Mouse (Mus musculus) layer of hippocampus, adult 2 months (tissue): ENCODE data around the gene Olfr1458. TPM values are rescaled to one million over a fixed set of nuclear protein-coding genes. Genes with fewer than 3 reads are reported as not detected.

Experiments used
- DNase-seq, 2 experiments: peaks; one replicate each; pipeline ENCODE4 v3.0.0; 2022; ENCODE audit warnings: low spot score in 2 of 2
- H3K27ac ChIP-seq: fragments of 200-600 bp; 2 replicates; pipeline ENCODE4 v1.8.1; 2022
- H3K4me3 ChIP-seq: fragments of 200-600 bp; 2 replicates; pipeline ENCODE4 v1.8.1; 2022; ENCODE audit warnings: mild to moderate bottlenecking
- CTCF ChIP-seq: fragments of 200-600 bp; conservative IDR thresholded peaks from 2 replicates; pipeline ENCODE4 v1.8.1; 2022; ENCODE audit warnings: antibody characterized with exemption, mild to moderate bottlenecking, moderate library complexity
- long read RNA-seq, 2 experiments: library from polyadenylated mRNA; stranded (forward); transcript quantifications; one replicate each; pipeline ENCODE4 v2.0.0; 2021; ENCODE audit warnings: borderline mapping rate in 2 of 2
- total RNA-seq, 2 experiments: library from RNA; stranded (reverse); gene quantifications; 2 replicates each; pipeline ENCODE4 v1.2.3; 2021

Olfr1458 gene
- total RNA-seq: not detected
- long read RNA-seq, experiment 1: 0 reads
- long read RNA-seq, experiment 2: 0 reads

DNA sequence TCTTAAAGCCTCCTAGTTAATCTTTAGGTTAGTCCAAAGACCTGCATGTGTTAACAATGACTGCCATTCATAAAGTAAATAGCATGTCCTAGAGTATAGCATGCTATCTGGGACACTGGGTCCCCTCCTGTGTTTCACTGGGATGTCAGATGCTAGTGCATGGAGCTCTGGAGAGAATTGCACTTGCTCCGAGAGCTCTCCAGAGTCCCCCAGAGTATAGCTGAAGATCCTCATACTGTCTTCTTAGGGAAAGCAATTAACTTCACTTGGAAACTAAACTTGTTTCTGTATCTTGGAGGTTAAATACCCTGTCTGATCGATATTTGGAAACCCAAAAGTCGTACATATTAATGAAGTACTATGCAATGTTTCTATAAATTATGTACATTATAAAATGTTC is at the start of gene Olfr1458:
Olfr1458 (minus strand) TSS at position 101 of the 400 bp plus-strand sequence.
- no peak for DNase-seq

DNA sequence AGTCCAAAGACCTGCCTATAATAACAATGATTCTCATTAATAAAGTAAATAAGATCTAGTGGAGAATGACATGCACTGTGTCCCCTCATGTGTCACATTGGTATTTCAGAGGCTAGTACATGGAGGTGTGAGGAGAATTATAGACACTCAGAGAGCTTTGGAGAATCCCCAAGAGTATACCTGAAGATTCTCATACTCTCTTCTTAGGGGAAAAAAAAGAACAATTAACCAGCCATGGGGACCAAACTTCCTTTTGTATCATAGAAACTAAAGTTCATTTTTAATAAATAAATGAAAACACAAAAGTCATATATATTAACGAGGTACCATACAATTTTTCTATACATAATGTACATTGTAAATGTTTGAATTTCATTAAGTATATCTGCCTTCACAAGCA is 42.9 kb upstream of the Olfr1458 start, which contains the start of gene Olfr1459:
Olfr1459 (minus strand) TSS at position 101 of the 400 bp plus-strand sequence.
- no peak for DNase-seq
- no peak within 1 kb of the TSS for H3K27ac ChIP-seq
- TF ChIP-seq CTCF: no peak
- H3K4me3 ChIP-seq: no peak within 1 kb of the TSS

More for the DNA sequence above, at the start of gene Olfr1458:
- no peak for TF ChIP-seq CTCF
- Histone ChIP-seq H3K4me3 (no peak within 1 kb of the TSS), H3K27ac (no peak within 1 kb of the TSS)

DNA sequence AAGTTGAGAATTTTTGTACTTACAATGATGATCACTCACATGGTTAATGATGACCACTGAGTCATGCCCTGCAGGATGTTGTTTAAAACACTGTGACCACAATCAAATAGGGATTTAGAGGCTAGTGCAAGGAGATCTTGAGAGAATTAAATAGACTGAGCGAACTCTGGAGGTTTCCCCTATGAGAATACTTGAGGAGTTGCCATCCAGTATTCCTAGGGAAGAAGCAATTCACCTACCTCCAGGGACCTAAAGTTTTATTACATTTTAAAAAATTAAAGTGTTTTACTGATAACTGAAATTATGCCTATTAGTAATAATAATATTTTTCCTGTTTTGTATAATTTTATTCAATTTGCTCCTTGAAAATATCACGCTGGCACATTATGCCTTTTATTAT is 8.8 kb downstream of the Olfr1458 start, which contains the start of gene Olfr1457:
Olfr1457 (minus strand) TSS at position 101 of the 400 bp plus-strand sequence.
- no peak for TF ChIP-seq CTCF
- DNase-seq: no peak
- Histone ChIP-seq H3K27ac (no peak within 1 kb of the TSS), H3K4me3 (no peak within 1 kb of the TSS)

DNA sequence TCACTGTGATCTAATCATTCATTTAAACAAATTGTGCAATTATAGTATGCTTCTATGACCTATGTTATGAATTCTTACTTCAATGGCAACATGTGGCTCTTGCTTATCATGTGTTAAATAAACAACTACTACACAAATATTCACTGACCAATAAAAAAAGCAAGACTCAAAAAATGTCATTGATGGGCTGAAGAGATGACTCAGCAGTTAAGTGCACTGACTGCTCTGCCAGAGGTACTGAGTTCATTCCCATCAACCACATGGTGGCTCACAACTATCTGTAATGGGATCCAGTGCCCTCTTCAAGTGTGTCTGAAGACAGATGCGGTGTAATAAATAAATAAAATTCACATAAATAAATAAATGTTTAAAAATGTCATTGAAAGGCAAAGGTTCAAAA is 12.7 kb downstream of the Olfr1458 start:
- H3K27ac ChIP-seq: no peak overlapping the region
- no peak for TF ChIP-seq CTCF
- DNase-seq: no peak
- no peak overlapping the region for H3K4me3 ChIP-seq

DNA sequence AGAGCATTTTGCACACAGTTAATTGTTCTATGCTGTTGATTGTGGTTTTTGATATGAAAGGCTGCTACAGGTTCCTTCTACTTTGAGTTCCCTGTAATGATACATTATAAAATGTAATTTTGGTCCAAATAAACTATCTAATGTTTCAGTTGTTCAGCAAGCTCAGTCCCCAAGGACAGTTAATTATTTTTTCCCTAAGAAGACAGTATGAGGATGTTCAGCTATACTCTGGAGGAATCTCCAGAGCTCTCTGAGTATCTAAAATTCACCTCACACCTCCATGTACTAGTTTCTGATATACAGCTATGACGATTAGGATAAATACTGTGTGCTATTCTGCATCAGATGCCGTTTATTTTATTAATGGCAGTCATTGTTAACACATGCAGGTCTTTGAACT is 46.3 kb downstream of the Olfr1458 start, which contains the start of gene Olfr1454:
Olfr1454 (plus strand) TSS at position 301 of the 400 bp plus-strand sequence.
- no peak for DNase-seq
- no peak for TF ChIP-seq CTCF
- Histone ChIP-seq H3K4me3 (no peak within 1 kb of the TSS), H3K27ac (no peak within 1 kb of the TSS)

Other genes with a start within 250 kb of the Olfr1458 start
- gene Olfr1444, start 249.5 kb downstream of the Olfr1458 start, total RNA-seq: not detected
- not detected for gene Olfr1445, start 222.9 kb downstream of the Olfr1458 start, total RNA-seq
- not detected for gene Olfr1446, start 213.3 kb downstream of the Olfr1458 start, total RNA-seq
- gene Olfr1447, start 203.0 kb downstream of the Olfr1458 start, total RNA-seq: not detected
- not detected for gene Olfr1448, start 182.4 kb downstream of the Olfr1458 start, total RNA-seq
- not detected for gene Olfr1449, start 175.9 kb downstream of the Olfr1458 start, total RNA-seq
- not detected for gene Olfr1450, start 156.5 kb downstream of the Olfr1458 start, total RNA-seq
- gene Olfr1451, start 111.8 kb downstream of the Olfr1458 start, total RNA-seq: not detected
- not detected for gene Olfr1453, start 78.4 kb downstream of the Olfr1458 start, total RNA-seq
- gene Olfr1454, start 46.2 kb downstream of the Olfr1458 start, total RNA-seq: not detected
- gene Olfr1457, start 8.9 kb downstream of the Olfr1458 start, total RNA-seq: not detected
- gene Olfr1459, start 42.8 kb upstream of the Olfr1458 start, total RNA-seq: under 1 TPM; 0.12 to 0.26 TPM
- gene Olfr1461, start 56.2 kb upstream of the Olfr1458 start, total RNA-seq: not detected
- gene Olfr1462, start 79.0 kb upstream of the Olfr1458 start, total RNA-seq: not detected
- not detected for gene Olfr1463, start 124.6 kb upstream of the Olfr1458 start, total RNA-seq
- not detected for gene Olfr1465, start 208.8 kb upstream of the Olfr1458 start, total RNA-seq
- not detected for gene Olfr1466, start 232.1 kb upstream of the Olfr1458 start, total RNA-seq